Mouse (Mus musculus) heart, embryonic 14.5 days (tissue): Measurements from ENCODE around the gene Aaas. TPM values are rescaled to one million over a fixed set of nuclear protein-coding genes. Genes with fewer than 3 reads are reported as not detected.

Experiments used
- ATAC-seq: fragments of 200-750 bp; cut with Nextera tagmentation; 2 replicates; pipeline ENCODE4 v1.8.0; 2017; ENCODE audit warnings: low read depth, moderate TSS enrichment; ENCODE audit not compliant: insufficient number of reproducible peaks, insufficient read depth, low FRiP score
- H3K27ac ChIP-seq, 2 experiments: fragments of 200-500 bp in 1 of 2; fragments of 300-500 bp in 1 of 2; sonication (generic) in 1 of 2; replicated peaks in 1 of 2; 2 replicates each; pipeline ENCODE4 v1.5.1; 2012 to 2014; ENCODE audit warnings: low read depth in 2 of 2, low read length in 2 of 2, control low read depth in 1 of 2, mild to moderate bottlenecking in 1 of 2, mixed read lengths in 1 of 2; ENCODE audit not compliant: control insufficient read depth in 1 of 2, insufficient read depth in 1 of 2
- H3K27me3 ChIP-seq: fragments of 300-500 bp; sonication (generic); 2 replicates; pipeline ENCODE4 v1.6.1; 2014; ENCODE audit warnings: mild to moderate bottlenecking, low read length, control low read depth; ENCODE audit not compliant: control insufficient read depth, insufficient read depth
- H3K36me3 ChIP-seq: fragments of 300-500 bp; sonication (generic); 2 replicates; pipeline ENCODE4 v1.6.1; 2014; ENCODE audit warnings: mild to moderate bottlenecking, control low read depth, low read length, mixed read lengths; ENCODE audit not compliant: control insufficient read depth, insufficient read depth
- H3K4me1 ChIP-seq, 2 experiments: fragments of 200-500 bp in 1 of 2; fragments of 300-500 bp in 1 of 2; sonication (generic) in 1 of 2; 2 replicates each; pipeline ENCODE4 v1.6.1; 2012 to 2014; ENCODE audit warnings: low read length in 2 of 2, control low read depth in 1 of 2, mixed read lengths in 1 of 2; ENCODE audit not compliant: control insufficient read depth in 2 of 2, insufficient read depth in 2 of 2
- H3K4me2 ChIP-seq: fragments of 300-500 bp; sonication (generic); 2 replicates; pipeline ENCODE4 v1.6.1; 2014; ENCODE audit warnings: mild to moderate bottlenecking, low read length
- H3K4me3 ChIP-seq, 2 experiments: fragments of 200-500 bp in 1 of 2; fragments of 300-500 bp in 1 of 2; sonication (generic) in 1 of 2; 2 replicates each; pipeline ENCODE4 v1.5.1; 2012 to 2014; ENCODE audit warnings: low read length in 2 of 2, mild to moderate bottlenecking in 2 of 2, control low read depth in 1 of 2, low read depth in 1 of 2, moderate library complexity in 1 of 2; ENCODE audit not compliant: control insufficient read depth in 1 of 2, insufficient read depth in 1 of 2
- H3K9ac ChIP-seq: fragments of 300-500 bp; sonication (generic); 2 replicates; pipeline ENCODE4 v1.6.1; 2014; ENCODE audit warnings: mild to moderate bottlenecking, low read length
- H3K9me3 ChIP-seq: fragments of 300-500 bp; sonication (generic); 2 replicates; pipeline ENCODE4 v1.6.1; 2016; ENCODE audit warnings: low read length, control low read depth; ENCODE audit not compliant: control insufficient read depth
- WGBS: fragments of 180-500 bp; shearing (Covaris S2); extraction: QIAGEN DNeasy Blood & Tissue Kit; methylation state at CpG from one replicate; pipeline ENCODE4 v1.1.7; 2014; 5-methylcytosine and 5-hydroxymethylcytosine counted together
- polyA plus RNA-seq: library from polyadenylated mRNA; unstranded; fragments of >200 nt; fragmentation: Nextera tagmentation; extraction: Ambion mirVana; gene quantifications from 2 replicates; pipeline ENCODE4 v1.2.1, GENCODE M21; 2014

Aaas gene
- polyA plus RNA-seq, 1 experiment from 2014 or later = 48.4 TPM

DNA sequence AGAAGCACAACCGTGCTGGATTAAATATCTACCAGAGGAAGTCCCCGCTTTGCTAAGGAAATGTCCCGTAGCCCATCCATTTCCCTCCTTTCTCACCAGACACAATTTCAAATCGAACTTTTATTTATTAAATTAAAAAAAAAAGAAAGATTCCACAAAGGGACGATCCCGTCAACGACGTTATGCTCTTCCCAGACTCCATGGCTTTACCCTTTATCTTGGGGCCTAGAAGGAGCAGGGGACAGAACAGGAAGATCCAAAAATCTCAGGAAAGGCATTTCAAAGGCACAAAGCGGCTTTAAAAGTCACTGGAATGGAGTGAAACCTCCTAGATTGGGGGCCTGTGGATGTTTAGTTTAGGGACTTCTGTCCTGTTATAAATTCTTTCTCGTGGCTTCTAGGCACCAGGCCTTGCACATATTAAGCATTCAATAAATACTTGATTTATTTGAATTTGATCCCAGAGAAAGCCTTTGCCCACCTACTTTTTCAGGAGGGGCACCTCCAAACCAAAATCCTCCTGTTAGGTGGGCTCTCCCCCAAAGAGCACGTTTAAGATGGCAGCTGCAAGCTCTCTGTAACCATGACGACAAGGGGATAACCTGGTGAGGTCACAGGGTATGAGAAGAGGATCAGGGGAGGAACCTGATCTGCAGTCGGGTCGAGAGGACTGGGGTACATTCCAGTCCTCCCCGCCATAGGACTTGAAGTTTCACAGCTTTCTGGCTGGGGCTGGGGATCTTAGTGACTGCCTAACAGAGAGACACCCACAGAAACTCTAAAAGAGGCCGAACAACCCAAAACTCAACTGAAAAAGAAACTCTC is 6.1 kb upstream of the Aaas start:
- Histone ChIP-seq H3K27ac (peak overlapping the region; percentile 69 to 75), H3K9ac (peak overlapping the region; percentile 76; the same call in 1 of the 2 replicates), H3K4me3 (peak overlapping the region in 1 of 2 experiments; percentile 49; a peak in 1 of 4 replicates), H3K36me3 (no peaks in the 10 kb centered on the region), H3K4me2 (peak overlapping the region; percentile 99), H3K9me3 (no peaks in the 10 kb centered on the region), H3K27me3 (peaks cover 44% of the 10 kb centered on the region), H3K4me1 (peaks cover 17 to 27% of the 10 kb centered on the region in 2 experiments)
- no peak for ATAC-seq
- 50% methylated on average over 16 of the region's 16 CpGs for WGBS

DNA sequence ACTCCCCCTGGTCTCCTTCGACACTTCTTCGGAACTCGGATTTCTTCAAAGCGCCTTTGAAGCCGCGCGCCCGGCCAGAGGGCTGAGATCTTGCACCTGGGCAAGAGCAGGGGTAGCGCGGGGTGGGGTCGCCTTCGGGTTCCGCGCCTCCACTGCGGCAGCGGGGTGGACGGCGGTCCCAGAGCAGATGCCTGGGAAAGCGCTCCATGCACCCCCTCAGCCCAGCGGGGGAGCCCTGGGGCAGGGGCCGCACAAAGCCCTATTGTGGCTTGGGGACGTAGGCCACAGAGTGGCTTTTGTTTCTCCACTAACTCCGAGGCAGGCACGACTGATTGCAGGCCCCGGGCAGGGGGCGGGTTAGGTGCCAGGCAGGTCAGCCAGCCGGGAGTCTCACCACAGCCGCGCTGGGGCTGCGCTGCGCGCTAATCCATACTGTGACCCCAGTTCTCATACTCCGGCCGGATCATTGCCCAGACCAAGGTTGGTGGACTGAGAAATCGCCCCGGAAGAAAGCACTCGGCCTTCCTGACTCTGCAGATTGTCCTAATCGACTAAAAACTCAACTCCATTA is 5.4 kb upstream of the Aaas start:
- H3K9me3 ChIP-seq = no peaks in the 10 kb centered on the region
- no peaks in the 10 kb centered on the region for H3K36me3 ChIP-seq
- WGBS = 4% methylated on average over 38 of the region's 38 CpGs
- peak overlapping the region; percentile 49 to 59 for H3K4me3 ChIP-seq
- H3K4me2 ChIP-seq = peak overlapping the region; percentile 99
- peaks cover 17 to 30% of the 10 kb centered on the region in 2 experiments for H3K4me1 ChIP-seq
- ATAC-seq = 0 out of 2 replicates have a peak, but pooled peaks have one; percentile 14
- H3K27me3 ChIP-seq = peaks cover 44% of the 10 kb centered on the region
- H3K27ac ChIP-seq = peak overlapping the region; percentile 69 to 75
- peak overlapping the region; percentile 76 for H3K9ac ChIP-seq

DNA sequence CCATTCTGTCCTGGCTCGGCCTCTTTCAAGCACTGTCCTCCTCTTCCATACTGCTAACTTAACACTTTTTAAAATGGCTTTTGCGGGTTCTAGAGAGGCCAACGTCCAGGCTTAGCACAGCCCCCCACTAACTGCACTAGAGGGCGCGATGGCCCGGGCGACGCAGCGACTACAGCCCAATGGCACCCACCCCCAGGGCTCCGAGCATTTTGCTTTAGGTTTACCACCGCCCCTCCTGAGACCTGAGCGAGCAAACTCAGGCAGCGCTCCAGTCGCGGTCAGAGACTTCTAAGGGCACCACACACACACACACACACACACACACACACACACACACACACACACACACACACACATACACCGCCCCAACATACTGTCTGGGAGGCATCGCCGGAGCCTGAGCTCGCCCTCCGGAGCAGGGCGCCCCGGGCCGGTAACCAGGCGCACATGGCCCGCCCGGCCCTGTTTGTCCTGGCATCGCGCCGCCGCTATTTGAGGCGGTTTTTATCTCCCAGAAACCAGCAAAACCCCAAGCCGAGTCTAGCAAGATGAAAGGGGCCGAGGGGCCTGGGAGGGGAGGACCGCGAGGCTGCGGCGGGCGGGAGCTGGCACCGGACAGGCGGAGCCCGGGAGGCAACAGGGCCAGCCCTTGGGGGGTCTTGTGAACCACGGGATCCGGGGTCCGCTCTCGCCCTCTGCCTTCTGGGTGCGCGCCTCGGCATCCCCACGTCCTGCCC is 4.7 kb upstream of the Aaas start:
- Histone ChIP-seq H3K27me3 (peaks cover 44% of the 10 kb centered on the region), H3K4me3 (peak overlapping the region; percentile 49 to 59), H3K4me1 (peaks cover 17 to 31% of the 10 kb centered on the region in 2 experiments), H3K36me3 (no peaks in the 10 kb centered on the region), H3K9me3 (no peaks in the 10 kb centered on the region), H3K9ac (peak overlapping the region; percentile 76), H3K27ac (peak overlapping the region; percentile 69 to 75), H3K4me2 (peak overlapping the region; percentile 99)
- under 1% methylated on average over 49 of the region's 49 CpGs for WGBS
- peak; percentile 63 for ATAC-seq

DNA sequence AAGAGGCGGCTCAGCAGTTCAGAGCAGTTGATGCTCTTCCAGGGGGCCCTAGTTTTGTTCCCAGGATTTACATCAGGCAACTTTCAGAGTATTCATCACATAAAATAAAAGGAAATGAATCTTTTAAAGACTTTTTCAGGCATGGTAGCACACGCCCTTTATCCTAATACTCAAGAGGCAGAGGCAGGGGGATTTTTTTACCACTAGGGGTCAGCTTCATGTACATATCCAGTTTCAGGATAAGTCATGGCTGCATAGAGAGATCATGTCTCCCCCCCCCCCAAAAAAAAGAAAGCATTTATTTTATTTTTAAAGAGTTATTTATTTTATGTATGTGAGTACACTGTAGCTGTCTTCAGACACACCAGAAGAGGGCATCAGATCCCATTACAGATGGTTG is 3.4 kb upstream of the Aaas start:
- Histone ChIP-seq H3K27me3 (peaks cover 34% of the 10 kb centered on the region), H3K4me1 (peaks cover 17 to 36% of the 10 kb centered on the region in 2 experiments), H3K9ac (no peak overlapping the region), H3K36me3 (no peaks in the 10 kb centered on the region), H3K9me3 (no peaks in the 10 kb centered on the region), H3K4me3 (no peak overlapping the region), H3K4me2 (no peak overlapping the region), H3K27ac (no peak overlapping the region)
- 92% methylated on average over 2 of the region's 2 CpGs for WGBS
- no peak for ATAC-seq

DNA sequence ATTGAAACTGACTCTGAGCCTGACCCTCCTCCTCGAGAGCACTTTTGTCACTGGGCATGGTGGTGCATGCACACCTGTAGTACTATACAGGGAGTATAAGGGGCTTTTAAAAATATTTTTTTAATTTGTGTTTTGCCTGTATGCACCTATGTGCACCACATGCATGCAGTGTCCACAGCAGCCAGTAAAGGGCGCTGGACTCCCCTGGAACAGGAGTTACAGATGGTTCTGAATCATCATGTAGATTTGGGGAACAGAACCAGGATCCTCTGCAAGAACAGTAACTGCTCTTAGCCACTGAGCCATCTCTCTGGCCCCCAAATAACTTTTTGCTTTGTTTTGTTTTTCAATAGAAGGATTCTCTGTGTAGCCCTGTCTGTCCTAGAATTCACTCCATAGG is 1.6 kb upstream of the Aaas start:
- H3K4me2 ChIP-seq = no peak overlapping the region
- peaks cover 16% of the 10 kb centered on the region for H3K27me3 ChIP-seq
- H3K27ac ChIP-seq = no peak overlapping the region
- no peaks in the 10 kb centered on the region for H3K9me3 ChIP-seq
- ATAC-seq = no peak
- no peak overlapping the region for H3K9ac ChIP-seq
- H3K4me1 ChIP-seq = peaks cover 11 to 23% of the 10 kb centered on the region in 2 experiments
- peaks cover 3% of the 10 kb centered on the region; the same call in 1 of the 2 replicates for H3K36me3 ChIP-seq
- no peak overlapping the region for H3K4me3 ChIP-seq
- 40% methylated on average over 2 of the region's 2 CpGs for WGBS

DNA sequence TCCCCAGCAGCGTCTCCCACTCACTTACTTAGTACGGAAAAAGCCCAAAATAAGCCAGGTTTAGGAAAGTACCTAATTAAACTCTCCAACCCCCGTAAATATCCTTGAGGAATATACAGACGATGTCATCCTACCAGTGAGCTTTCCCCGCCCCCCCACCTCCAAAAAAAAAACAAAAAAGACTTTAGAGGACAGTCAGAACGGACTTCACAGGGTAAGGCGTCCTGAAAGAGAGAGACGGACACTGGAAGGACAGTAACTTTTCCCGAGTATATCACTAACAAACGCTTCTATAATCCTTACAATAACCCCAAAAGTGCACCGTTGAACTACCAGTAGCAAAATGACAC is 346 bp upstream of the Aaas start:
- Histone ChIP-seq H3K36me3 (peaks cover 12% of the 10 kb centered on the region), H3K27ac (peak overlapping the region; percentile 77 to 83), H3K4me2 (peak overlapping the region; percentile 77), H3K4me3 (peak overlapping the region; percentile 55 to 93), H3K27me3 (peaks cover 4% of the 10 kb centered on the region), H3K9me3 (no peaks in the 10 kb centered on the region), H3K9ac (peak overlapping the region; percentile 73), H3K4me1 (peaks cover 8 to 19% of the 10 kb centered on the region in 2 experiments)
- 10% methylated on average over 11 of the region's 11 CpGs for WGBS
- no peak for ATAC-seq

DNA sequence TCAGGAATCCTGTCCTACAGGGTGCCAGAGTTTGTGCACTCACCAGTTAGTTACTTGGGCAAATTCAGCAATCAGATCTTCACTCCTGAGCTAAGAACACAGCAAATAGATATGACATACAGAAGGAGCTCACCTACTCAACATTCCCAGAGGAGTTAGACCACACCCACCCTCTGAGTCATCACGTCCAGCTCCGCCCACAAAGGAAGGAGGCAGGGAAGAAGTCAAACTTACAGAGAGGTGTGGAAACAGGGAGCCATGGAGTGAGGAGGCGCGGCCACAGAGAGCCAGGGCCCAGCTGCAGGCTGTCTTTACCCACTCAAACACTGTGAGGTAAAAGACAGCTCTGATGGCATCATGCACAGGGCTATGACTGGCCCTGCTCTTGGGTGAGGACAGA is 4.1 kb downstream of the Aaas start:
- H3K4me3 ChIP-seq = no peak overlapping the region
- 64% methylated on average over 4 of the region's 4 CpGs for WGBS
- H3K36me3 ChIP-seq = peaks cover 38% of the 10 kb centered on the region
- H3K4me1 ChIP-seq = peaks cover 0 to 10% of the 10 kb centered on the region in 2 experiments; a peak in 3 of 4 replicates
- no peak overlapping the region for H3K4me2 ChIP-seq
- no peak overlapping the region for H3K27ac ChIP-seq
- no peak for ATAC-seq
- H3K9ac ChIP-seq = no peak overlapping the region
- no peaks in the 10 kb centered on the region for H3K9me3 ChIP-seq
- no peaks in the 10 kb centered on the region for H3K27me3 ChIP-seq
